Mouse (Mus musculus) testis, adult 2 months (tissue): ENCODE data around the gene 5330417H12Rik.

Experiments used
- CTCF ChIP-seq: fragments of 200-500 bp; IDR thresholded peaks from 2 replicates; pipeline ENCODE4 v1.5.1; 2012; ENCODE audit warnings: low read depth, mild to moderate bottlenecking, inconsistent platforms, low read length, moderate library complexity; ENCODE audit not compliant: control insufficient read depth, insufficient read depth, insufficient replicate concordance
- POLR2A ChIP-seq: fragments of 200-500 bp; IDR thresholded peaks from 2 replicates; pipeline ENCODE4 v1.6.1; 2012; ENCODE audit warnings: low read depth, mild to moderate bottlenecking, inconsistent platforms, low read length, moderate library complexity; ENCODE audit not compliant: control insufficient read depth

GRCm38 (mm10) chr7:107574276-107574675 is 50.7 kb downstream of the 5330417H12Rik start:
- TF ChIP-seq POLR2A (no peak), CTCF (no peak)
